Mouse (Mus musculus) E14TG2a.4 (cell line): ENCODE results near the gene Map2k6.

Experiments used
- CTCF ChIP-seq: conservative IDR thresholded peaks from 2 replicates; pipeline ENCODE4 v1.5.1; 2014; ENCODE audit warnings: low read length
- POU5F1 ChIP-seq: IDR thresholded peaks from 2 replicates; pipeline ENCODE4 v1.6.1; 2014; ENCODE audit warnings: low read length, borderline replicate concordance

- no peak for TF ChIP-seq CTCF
- TF ChIP-seq POU5F1, result no peak
These were observed 30.1 kb downstream of the Map2k6 start for GRCm38 (mm10) chr11:110428999-110429398.
